Mouse (Mus musculus) kidney, adult 2 months (tissue): ENCODE measurements at regions not wholly inside any gene's neighbourhood (a gene's known extent, or its start where the extent isn't known, plus 50 kb on each side); places are given as distances from the start of the nearest gene placed in this dataset.

Source experiments
- DNase-seq: peaks from one replicate; pipeline ENCODE4 v3.0.0; 2021
- H3K27ac ChIP-seq: fragments of 200-500 bp; 2 replicates; pipeline ENCODE4 v1.5.1; 2012; ENCODE audit warnings: low read depth, low read length, control low read depth, inconsistent platforms; ENCODE audit not compliant: insufficient read depth
- H3K27me3 ChIP-seq: fragments of 200-500 bp; replicated peaks from 2 replicates; pipeline ENCODE4 v1.6.1; 2012; ENCODE audit warnings: mild to moderate bottlenecking, moderate library complexity, low read length, inconsistent platforms; ENCODE audit not compliant: control insufficient read depth, insufficient read depth
- H3K36me3 ChIP-seq: fragments of 200-500 bp; 2 replicates; pipeline ENCODE4 v1.6.1; 2012; ENCODE audit warnings: mild to moderate bottlenecking, moderate library complexity, low read length, inconsistent platforms; ENCODE audit not compliant: control insufficient read depth, insufficient read depth
- H3K4me1 ChIP-seq: fragments of 200-500 bp; 2 replicates; pipeline ENCODE4 v1.6.1; 2011; ENCODE audit warnings: low read length; ENCODE audit not compliant: control insufficient read depth, insufficient read depth
- H3K4me3 ChIP-seq: fragments of 200-500 bp; 2 replicates; pipeline ENCODE4 v1.5.1; 2011; ENCODE audit warnings: mild to moderate bottlenecking, low read depth, low read length, control low read depth; ENCODE audit not compliant: insufficient read depth
- CTCF ChIP-seq: fragments of 200-500 bp; conservative IDR thresholded peaks from 2 replicates; pipeline ENCODE4 v1.5.1; 2011; ENCODE audit warnings: low read depth, mild to moderate bottlenecking, control low read depth, low read length, moderate library complexity, mixed read lengths; ENCODE audit not compliant: insufficient read depth, insufficient read length
- POLR2A ChIP-seq: fragments of 200-500 bp; IDR thresholded peaks from one replicate; pipeline ENCODE4 v1.6.1; 2011; ENCODE audit warnings: low read depth, low read length, control low read depth
- WGBS: fragments of 180-500 bp; shearing (Covaris S2); methylation state at CpG from one replicate; pipeline ENCODE4 v1.1.7; 2018; 5-methylcytosine and 5-hydroxymethylcytosine counted together

DNA sequence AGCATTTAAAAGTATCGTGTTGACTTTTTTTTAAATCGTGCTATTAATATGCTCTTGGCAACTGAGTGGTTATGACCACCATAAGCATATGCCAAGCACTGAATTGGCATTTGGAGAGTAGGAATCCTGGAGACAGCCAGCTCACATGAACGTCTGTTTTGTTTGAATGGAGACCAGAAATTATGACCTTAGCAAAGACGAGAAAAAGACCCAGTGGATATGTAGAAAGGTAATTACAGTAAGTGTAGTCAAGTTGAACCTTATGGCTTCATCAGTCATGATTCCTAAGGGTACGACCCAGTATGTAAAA, 308.8 kb upstream of the Mpped2 start:
- Histone ChIP-seq H3K4me3 (no peak overlapping the region), H3K4me1 (no peaks in the 10 kb centered on the region), H3K36me3 (no peaks in the 10 kb centered on the region), H3K27me3 (no peaks in the 10 kb centered on the region), H3K27ac (no peak overlapping the region)
- no peak for DNase-seq
- 83% methylated on average over 5 of the region's 5 CpGs for whole genome bisulfite sequencing
- TF ChIP-seq CTCF (no peak), POLR2A (no peak)

- Histone ChIP-seq H3K36me3 (no peaks in the 10 kb centered on the region), H3K27ac (no peak overlapping the region), H3K27me3 (no peaks in the 10 kb centered on the region), H3K4me3 (no peak overlapping the region), H3K4me1 (no peaks in the 10 kb centered on the region)
- TF ChIP-seq CTCF: no peak
- no peak for TF ChIP-seq POLR2A
- no peak for DNase-seq
- 76% methylated on average over 3 of the region's 3 CpGs for WGBS
Observed at GRCm38 (mm10) chr2:106384842-106385241, 308.2 kb upstream of the Mpped2 start.

DNA sequence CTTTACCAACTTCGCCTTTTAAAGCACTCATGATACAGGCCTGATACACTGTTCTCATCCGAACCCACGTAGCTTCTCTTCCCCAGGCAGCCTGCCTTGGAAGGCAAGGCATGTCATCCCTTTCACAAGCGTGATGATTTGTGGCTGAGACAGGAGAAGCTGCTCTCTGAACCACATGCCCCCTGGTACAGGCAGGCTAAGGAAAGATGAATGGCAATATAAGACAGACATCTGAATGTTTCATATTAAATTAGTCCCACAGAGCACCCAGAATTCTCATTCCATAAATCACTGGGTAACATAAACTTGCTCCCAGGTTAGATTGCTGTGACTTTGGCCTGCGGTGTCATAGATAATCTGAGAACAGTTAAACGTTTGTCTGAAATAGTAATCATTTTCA, 280.9 kb upstream of the Mpped2 start:
- Histone ChIP-seq H3K27me3 (no peaks in the 10 kb centered on the region), H3K4me3 (no peak overlapping the region), H3K27ac (no peak overlapping the region), H3K4me1 (no peaks in the 10 kb centered on the region), H3K36me3 (no peaks in the 10 kb centered on the region)
- no peak for TF ChIP-seq CTCF
- no peak for TF ChIP-seq POLR2A
- no peak for DNase-seq
- WGBS: 45% methylated on average over 6 of the region's 6 CpGs

- no peak overlapping the region for H3K4me3 ChIP-seq
- TF ChIP-seq POLR2A (no peak), CTCF (no peak)
- no peak overlapping the region for H3K27ac ChIP-seq
- WGBS: 84% methylated on average over 7 of the region's 7 CpGs
- no peaks in the 10 kb centered on the region for H3K36me3 ChIP-seq
- no peaks in the 10 kb centered on the region for H3K27me3 ChIP-seq
- H3K4me1 ChIP-seq: no peaks in the 10 kb centered on the region
- DNase-seq: no peak
Observed at GRCm38 (mm10) chr2:106415474-106416019, 277.5 kb upstream of the Mpped2 start.

- Histone ChIP-seq H3K4me1 (no peaks in the 10 kb centered on the region), H3K27ac (no peak overlapping the region), H3K4me3 (no peak overlapping the region), H3K27me3 (no peaks in the 10 kb centered on the region), H3K36me3 (no peaks in the 10 kb centered on the region)
- no peak for DNase-seq
- 94% methylated on average over 2 of the region's 2 CpGs for WGBS
- TF ChIP-seq CTCF (no peak), POLR2A (no peak)
Observed at GRCm38 (mm10) chr2:106418181-106418580, 274.9 kb upstream of the Mpped2 start.

DNA sequence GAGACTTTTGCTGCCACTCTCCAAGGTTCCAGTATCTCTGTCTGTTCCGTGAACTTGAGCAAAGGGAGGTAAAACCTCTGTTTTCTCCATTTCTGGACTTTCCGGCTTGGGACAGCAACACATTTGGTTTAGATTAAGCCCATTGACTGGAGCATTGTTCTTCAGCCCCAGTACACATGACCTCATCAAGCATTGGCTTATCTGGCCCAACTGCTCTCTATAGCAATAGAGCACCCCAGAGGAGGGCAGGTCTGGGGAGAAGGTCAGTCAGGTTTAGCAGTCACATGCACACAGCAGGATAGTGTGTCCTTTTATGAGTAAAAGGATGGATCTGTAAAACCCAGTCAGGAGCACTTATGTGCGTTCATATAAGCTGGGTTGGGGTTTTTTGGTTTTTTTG, 268.1 kb upstream of the Mpped2 start:
- WGBS: 88% methylated on average over 3 of the region's 3 CpGs
- TF ChIP-seq CTCF (no peak), POLR2A (no peak)
- H3K27ac ChIP-seq: no peak overlapping the region
- H3K36me3 ChIP-seq: no peaks in the 10 kb centered on the region
- H3K27me3 ChIP-seq: no peaks in the 10 kb centered on the region
- H3K4me3 ChIP-seq: no peak overlapping the region
- no peaks in the 10 kb centered on the region for H3K4me1 ChIP-seq
- DNase-seq: no peak

DNA sequence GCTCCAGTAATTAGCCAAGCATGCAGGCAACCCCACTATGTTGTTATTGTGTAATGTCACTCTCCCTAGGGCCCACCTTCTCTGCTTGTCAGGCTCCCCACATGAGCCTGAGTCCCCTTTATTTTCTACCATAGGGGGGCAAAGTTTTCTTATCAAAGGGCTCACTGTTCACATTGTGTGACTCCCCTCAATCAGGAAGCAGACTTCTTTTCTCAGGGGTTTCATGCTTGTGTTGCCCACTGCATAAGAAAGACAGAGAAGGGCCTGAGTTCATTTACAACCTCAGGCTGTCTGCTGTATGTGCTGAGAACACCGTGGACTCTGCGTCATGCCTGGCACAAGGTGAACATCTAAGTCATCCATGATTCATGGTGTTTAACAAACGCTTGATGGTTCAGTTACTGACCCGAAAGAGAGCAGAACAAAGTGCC, 267.6 kb upstream of the Mpped2 start:
- no peak overlapping the region for H3K27ac ChIP-seq
- H3K36me3 ChIP-seq: no peaks in the 10 kb centered on the region
- H3K4me3 ChIP-seq: no peak overlapping the region
- H3K27me3 ChIP-seq: no peaks in the 10 kb centered on the region
- H3K4me1 ChIP-seq: no peaks in the 10 kb centered on the region
- no peak for DNase-seq
- 46% methylated on average over 4 of the region's 4 CpGs for WGBS
- no peak for TF ChIP-seq CTCF
- TF ChIP-seq POLR2A: no peak

- no peaks in the 10 kb centered on the region for H3K4me1 ChIP-seq
- 86% methylated on average over 1 of the region's 1 CpGs for WGBS
Observed at GRCm38 (mm10) chr2:106426010-106426409, 267.1 kb upstream of the Mpped2 start.

More at GRCm38 (mm10) chr2:106426010-106426409, 267.1 kb upstream of the Mpped2 start:
- Histone ChIP-seq H3K36me3 (no peaks in the 10 kb centered on the region), H3K4me3 (no peak overlapping the region), H3K27ac (no peak overlapping the region), H3K27me3 (no peaks in the 10 kb centered on the region)
- no peak for DNase-seq
- TF ChIP-seq CTCF (no peak), POLR2A (no peak)
